Mouse (Mus musculus) cortical plate, adult 2 months (tissue): Measurements from ENCODE around the gene Ociad1.

Experiments
- CTCF ChIP-seq: fragments of 200-500 bp; IDR thresholded peaks from 2 replicates; pipeline ENCODE4 v1.5.1; 2011; ENCODE audit warnings: mild to moderate bottlenecking, control low read depth, low read length; ENCODE audit not compliant: insufficient read depth; ENCODE audit errors: extremely low read depth
- POLR2A ChIP-seq: fragments of 200-500 bp; IDR thresholded peaks from 2 replicates; pipeline ENCODE4 v1.6.1; 2011; ENCODE audit warnings: mild to moderate bottlenecking, low read length, control low read depth; ENCODE audit not compliant: insufficient read depth; ENCODE audit errors: extremely low read depth

DNA sequence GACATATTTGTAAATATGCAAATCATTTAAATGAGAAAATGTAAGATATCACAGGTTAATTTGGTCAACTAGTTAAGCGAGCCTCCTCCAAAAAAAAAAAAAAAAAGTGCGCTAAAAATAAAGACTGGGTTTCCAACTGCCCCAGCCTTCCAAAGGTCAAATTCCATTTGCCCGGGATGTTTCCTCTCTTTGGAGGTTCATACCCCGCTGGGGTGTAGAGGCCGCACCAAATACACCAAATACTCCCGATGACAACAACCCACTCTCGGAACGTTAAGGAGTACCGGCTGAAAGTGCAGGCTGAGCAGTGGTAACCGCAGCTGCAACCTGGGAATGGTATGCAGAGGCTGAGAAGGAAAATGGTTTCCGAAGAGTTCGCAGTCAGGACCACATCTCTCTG lies 67.7 kb downstream of the Ociad1 start:
- TF ChIP-seq CTCF (no peak), POLR2A (no peak)
